Mouse (Mus musculus) adrenal gland, postnatal 4 days (tissue): ENCODE data around the gene Grik5. TPM values are rescaled to one million over a fixed set of nuclear protein-coding genes. Genes with fewer than 3 reads are reported as not detected.

Source experiments
- DNase-seq, 2 experiments: peaks; one replicate each; pipeline ENCODE4 v3.0.0; 2021 to 2022; ENCODE audit warnings: low spot score in 2 of 2, mixed read lengths in 2 of 2
- total RNA-seq, 2 experiments: library from RNA; stranded (reverse); gene quantifications; 2 replicates each; pipeline ENCODE4 v1.2.3; 2021

Grik5 gene
- total RNA-seq, 2 experiments from 2014 or later = 38.1 to 45.1 TPM

DNA sequence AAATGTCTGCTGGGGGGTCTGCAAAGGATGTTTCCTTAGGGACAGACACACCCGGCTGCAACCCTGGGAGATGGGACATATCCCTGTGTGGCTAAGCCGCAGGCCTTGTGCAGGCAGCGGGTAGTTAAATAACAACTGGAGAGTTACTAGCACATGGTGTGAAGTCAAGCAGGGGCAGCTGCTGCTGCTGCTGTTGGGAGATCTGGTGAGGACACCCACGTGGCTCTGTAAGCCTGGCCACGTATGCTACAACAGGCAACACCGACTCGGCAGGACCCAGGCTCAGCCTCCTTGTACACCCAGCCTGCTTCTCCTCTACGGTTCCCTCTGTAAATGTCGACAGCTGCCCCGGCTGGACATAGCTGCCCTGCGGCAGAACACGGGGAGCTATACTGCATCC, 30.2 kb downstream of the Grik5 start:
- DNase-seq = no peak

DNA sequence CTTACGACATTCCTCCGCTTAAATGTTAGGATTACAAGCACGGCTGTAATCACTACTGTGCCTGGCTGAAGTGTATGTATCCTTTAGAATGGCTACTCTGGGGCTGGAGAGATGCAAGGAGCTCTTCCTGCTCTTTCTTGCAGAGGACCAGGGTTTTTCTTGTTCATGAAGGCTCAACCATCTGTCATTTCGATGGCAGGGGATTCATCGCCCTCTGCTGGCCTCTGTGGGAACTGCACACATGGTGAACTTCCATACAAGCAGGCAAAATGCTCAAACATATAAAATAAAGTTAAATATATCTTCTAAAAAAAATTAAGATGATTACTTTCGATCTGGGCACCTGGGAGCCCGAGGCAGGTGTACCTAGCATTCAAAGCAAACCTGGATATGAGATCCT, 36.2 kb downstream of the Grik5 start:
- DNase-seq = peak; percentile 39 to 48

DNA sequence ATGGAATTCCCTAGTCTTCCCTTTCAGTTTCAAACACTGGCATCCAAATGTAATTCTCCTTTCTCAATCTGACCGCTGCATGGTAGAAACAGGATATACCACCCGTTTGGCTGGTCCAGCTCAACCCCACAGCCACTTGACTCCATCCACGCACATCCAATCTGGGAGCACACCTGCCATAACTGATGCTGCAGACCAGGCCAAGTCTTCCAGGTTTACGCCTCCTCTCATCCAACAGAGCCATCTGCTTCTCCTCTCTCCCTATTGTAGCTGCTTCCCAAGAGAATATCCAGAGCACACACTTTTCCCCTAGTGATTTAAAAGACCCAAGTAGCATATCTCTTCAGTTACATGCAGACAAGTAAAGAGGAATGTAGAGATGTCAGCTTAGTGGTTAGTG, 37.4 kb downstream of the Grik5 start:
- no peak for DNase-seq

DNA sequence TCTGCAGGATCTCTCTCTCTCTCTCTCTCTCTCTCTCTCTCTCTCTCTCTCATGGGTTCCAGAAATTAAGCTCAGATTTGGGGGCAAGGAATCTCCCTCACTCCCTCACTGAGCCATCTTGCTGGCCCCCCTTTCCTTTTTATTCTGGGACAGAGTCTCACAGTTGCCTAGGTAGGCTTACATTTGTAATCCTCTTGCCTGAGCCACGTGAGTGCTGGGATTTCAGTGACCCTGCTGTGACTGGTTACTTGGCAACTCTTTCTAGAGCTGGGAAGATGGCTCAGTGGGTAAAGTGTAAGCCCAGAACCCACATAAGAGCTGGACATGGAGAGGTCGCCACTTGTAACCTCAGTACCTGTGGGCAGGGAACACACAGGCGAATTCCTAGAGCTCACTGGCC, 40.6 kb downstream of the Grik5 start:
- DNase-seq = no peak

DNA sequence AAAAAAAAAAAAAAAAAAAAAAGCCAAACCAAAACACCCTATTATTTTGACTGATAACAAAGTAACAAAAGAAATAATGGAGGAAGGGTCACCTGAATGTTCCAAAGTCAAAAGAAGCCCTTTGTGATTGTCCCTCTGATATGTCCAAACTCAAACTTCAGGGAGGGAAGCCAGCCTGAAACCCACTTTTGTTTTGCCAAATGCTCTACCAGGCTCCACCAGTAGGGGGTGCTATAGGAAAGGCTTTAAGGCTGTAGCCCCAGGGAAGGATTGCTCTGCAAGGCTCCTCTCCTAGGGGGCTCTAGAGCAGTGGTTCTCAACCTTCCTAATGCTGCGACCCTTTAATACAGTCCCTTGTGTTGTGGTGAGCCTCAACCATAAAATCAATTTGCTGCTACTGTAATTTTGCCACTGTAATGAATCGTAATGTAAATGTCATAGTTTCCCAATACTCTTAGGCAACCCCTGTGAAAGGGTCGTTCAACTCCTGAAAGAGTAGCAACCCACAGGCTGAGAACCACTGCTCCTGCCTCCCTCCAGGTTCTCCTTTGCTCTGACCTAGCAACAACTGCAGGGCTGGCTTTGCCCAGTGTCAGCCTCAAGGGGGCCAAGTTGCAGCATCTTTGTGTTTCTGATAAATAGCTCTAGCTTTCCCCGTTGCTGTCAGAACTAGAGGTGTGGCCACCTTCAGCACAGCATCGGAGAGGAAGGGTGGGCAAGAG, 42.0 kb downstream of the Grik5 start:
- DNase-seq = peak; percentile 45 to 62

DNA sequence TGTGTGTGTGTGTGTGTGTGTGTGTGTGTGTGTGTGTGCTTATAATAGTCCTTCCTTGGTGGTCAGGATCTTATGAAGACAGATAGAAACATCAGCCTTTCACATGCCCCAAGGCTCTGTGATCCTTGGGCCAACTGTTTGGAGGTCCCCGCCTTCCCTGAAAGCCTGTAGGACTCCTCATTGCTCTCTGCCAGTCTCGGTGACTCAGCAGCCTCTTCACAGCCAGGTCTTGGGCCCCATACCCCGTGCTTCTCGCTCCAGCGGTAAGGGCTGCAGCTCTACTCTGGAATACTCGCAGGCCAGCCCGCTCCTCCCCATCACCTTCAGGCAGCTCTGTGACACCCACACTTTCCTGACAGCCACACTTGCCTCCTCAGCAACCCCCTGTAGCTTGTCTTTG, 45.7 kb downstream of the Grik5 start:
- DNase-seq = no peak

DNA sequence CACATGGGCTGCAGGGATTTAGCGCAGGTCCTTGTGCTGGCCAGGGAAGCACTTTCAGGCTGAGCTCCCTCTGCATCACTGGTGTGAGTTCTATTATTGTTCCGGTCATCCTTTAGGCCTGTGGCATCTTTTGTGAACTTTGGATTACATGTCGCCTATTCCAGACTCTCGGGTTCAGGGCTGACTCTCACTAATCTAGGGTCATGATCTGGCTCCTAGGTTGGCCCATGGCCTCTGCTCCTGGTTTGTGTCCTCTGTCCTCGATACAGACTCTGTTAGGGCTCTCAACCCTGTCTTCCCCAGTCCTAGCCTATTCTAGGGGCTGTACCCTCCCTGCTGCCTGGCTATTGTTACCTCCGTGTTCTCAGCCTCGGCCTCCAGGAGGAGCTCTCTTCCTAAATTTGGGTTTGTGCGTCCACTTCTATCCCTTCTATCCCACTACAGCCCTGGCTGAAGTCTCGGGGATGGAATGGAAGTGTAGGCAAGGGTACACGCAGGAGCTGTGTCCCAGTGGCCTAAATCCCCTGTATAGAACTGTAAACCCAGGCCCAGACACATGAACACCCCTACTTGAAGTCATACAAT, 46.2 kb downstream of the Grik5 start:
- DNase-seq = no peak

DNA sequence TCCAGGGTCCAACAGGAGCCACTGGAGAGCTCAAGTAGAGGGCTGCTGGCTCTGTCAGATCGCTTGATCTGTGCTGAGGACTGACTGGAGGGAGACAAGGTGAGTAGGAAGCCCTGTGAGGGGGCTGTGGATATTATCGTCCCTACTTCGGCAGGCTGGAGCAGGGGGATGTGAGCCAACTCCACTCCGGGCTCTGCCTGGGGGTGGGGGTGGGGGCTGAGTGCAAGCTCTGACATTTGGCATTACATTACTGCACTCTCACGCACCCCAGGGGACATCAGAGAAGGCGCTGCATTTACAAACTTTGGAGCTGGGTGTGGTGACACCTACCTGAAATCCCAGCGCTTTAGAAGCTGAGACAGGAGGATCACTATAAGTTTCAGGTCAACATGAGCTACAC, 60.6 kb downstream of the Grik5 start:
- no peak for DNase-seq

DNA sequence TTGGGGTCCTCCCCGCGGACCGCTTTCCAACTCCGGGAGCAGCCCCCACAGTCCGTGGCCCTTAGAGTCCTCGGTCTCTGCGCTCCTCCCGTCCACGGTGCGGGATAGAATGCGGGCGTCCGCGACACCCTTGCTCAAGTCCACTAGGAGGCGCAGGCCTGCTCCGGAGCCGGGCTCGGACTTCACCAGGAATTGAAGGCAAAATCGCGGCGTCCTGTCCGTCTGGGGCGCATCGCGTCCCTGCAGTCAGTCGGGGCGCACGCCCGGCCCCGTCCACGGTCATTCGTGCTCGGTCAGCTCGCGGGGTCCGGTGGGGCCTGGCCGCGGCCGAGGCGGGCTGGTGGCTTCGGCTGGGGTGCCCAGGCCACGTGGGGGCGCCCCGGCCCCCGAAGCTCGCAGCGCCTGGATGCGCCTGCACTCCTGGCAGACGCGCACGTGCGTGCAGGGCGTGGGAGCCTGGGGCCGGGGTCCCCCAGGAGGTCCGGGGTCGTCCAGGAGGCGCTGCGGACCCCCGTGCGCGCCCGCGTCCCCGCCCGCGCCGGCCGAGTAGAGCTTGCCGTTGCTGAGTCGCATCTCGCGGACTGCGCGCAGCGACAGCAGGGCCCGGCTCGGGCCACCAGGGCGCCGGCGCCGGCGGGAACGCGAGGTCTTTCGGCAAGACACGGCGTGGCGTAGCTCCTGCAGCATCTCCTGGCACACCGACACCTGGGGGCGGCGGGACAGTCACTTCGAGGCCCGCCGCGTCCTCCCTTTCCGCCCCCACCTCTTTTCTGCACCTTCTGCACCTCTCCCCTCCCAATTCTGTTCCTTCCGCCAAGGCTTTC, 61.8 kb downstream of the Grik5 start:
- DNase-seq = no peak

DNA sequence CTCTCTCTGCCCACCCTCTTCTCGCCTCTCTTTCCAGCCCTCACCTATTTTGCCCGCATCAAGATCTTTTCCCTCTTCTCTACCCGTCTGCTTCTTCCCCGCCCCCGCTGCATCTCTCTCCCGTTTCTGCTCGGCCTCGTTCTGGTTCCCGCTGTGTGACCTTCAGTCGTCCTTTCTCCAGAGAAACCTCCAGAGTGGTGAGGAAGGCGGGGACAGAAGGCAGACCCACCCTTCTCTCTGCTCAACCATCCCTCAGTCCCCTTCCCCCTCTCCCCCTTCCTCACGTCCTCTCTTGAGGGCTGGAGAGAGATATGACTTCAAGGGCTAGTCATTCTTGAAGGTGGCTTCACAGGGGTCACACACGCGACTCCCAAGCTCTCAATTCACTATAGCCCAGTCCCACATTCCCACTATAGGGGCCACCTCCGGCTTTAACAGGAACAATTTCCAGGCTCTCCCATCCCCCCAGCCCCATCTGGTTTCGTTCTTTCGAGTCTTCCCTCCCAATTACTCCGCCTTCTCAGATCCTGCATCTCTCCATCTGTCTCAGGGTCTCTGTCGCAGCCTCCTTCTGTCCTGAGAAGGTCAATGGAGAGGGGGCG, 62.9 kb downstream of the Grik5 start:
- DNase-seq = no peak

DNA sequence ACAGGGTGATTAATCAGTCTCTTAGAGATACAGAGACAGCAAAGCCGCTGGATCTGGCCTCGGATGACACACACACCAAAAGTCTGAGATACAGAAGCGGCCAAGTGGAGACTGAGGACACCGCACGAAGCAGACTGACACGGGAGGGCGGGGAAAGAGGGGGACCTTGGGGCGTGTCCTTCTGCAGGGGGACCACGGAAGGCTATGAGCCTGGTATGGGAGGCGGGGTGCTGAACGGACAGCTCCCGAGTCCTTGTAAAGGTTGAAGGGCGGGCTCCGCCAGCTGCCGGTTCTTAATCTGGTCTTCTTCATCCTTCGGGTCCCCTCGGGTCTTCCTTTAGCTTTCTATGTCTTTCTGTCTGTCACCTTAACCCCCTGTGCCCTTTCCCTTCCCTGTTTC, 63.5 kb downstream of the Grik5 start:
- DNase-seq = peak; percentile 56 to 65

DNA sequence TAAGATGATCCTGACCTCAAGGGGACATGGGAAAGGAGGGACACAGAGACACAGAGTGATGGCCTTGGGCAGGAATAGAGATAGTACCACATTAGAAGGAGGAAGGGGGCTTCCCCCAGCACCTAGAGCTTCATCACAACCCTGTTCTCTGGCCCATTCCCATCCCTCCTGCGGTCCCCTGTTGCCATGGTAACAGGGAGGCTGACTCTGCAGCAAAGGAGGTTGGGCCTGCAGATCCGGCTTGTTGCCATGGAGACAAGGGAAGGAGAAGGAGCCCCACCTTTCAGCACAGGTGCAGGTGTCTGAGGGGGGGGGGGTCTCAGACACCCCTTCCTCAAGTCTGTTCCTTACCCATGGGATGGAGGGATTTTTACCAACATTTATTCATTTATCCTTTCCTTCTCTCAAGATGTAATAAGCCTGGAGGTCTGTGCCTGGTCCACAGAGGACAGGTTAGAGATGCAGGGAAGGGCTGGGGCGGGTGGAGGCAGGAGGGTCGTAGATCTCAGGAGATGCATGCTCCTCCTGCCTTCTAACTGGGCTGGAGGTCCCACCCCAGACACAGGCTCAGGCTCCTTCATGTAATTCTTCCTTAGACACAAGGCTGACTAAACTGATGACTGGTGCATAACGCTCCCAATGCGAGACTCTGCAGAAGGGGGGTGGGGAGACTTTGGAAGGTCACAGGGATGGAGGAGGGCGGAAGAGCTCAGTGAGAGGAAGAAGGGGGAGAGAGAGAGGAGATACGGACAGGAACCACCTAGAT, 64.4 kb downstream of the Grik5 start:
- no peak for DNase-seq

DNA sequence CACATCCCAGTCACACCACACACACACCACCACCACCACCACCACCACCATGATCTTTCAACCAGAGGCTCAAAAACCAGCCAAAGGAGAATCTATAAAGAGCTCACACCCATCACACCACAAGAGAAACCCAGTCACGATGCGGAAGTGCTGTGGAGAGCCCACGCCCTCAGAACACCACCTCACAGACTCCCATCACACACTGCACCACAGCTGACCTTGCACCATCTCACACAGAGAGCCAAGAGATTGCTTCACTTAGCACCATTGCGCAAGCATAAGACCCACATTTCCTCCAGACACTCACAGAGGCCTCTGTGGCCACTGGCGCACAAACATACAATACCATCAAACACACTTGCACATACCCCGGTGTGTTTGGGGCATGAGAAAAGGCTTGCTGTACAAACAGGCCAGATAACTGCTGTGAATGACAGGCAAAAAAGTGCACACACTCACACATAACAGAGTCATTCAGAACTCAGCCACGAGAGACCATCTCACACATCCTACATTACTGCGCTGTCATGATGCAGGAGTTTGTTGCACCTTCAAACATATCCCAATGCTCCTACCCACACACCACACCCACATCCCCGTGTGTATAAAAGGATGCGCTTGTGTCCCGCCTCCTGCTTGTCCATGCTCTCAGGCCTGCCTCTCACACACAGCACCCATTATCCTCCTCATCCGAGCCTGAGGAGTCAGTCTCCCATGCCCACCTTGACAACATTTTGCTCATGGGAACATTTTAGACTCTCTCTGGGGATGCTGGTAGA, 65.4 kb downstream of the Grik5 start:
- no peak for DNase-seq

DNA sequence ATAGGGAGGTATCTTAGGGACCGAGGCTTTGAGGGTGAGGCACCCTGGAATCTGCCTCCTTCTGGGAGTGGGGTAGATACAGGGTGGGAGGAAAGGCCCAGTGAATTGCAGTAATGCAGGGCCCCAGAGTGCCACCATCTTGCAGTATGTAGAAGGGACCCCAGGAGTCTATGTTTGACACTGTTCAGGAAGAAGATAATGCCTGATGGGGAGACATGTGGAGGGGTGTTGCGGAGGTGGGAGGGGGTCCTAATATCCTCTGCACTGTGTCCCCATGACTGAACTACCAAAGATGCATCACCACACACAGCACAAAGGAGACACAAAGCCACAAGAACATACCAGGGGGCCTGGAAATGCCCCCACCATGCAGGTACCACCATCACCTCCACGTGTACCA, 66.0 kb downstream of the Grik5 start:
- no peak for DNase-seq

DNA sequence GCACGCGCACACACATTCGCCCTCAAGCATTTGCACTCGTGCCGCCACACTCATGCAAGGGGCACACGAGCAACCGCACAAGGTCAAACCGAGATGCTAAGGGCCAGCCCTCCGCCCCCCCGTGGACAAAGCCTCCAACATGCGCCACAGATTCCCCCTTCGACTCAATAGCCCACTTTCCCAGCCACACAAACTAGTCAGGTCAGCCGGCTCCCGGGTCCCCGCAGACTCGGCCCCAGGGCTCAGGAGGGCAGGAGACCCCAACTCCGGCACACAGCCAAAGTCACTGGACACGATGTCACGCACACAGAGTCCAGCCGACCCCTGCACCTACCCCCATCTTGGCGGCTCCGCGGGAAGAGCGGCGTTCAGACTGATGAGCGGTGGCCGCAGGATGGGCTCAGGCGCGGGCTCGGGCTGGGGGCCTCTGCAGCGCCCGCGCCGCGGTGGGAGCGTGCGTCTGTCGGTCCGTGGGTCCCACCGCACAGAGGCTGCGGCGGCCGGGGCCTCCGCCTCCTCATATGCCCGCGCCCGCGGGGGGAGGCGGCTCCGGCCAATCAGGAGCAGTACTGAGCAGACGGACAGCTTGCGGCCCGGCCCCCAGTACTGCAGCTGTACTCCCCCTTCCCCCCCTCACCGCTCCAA, 66.6 kb downstream of the Grik5 start, which contains the start of gene Atp1a3:
TSS of gene Atp1a3 (minus strand) at position 538 of the 645 bp plus-strand sequence.
- DNase-seq = peak in 1 of 2 experiments; percentile 36

DNA sequence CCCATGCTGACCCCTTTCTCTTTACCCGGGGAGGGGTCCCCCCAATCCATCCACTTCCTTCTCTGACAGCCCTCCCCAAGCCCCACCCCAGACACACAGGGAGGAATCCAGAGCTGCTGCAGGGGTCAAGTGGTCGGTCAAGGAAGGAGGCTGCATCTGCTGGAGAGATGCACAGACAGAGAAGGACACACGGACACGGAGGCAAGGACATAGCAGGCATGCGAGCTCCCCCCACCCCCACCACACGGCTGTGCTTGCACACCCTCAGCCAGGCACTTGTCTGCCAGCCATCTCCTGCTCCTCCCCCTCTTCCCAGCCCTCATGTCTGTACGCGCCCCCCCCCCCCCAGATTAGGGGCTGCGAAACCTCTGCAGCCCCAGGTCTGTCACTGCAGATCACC, 67.3 kb downstream of the Grik5 start:
- no peak for DNase-seq

DNA sequence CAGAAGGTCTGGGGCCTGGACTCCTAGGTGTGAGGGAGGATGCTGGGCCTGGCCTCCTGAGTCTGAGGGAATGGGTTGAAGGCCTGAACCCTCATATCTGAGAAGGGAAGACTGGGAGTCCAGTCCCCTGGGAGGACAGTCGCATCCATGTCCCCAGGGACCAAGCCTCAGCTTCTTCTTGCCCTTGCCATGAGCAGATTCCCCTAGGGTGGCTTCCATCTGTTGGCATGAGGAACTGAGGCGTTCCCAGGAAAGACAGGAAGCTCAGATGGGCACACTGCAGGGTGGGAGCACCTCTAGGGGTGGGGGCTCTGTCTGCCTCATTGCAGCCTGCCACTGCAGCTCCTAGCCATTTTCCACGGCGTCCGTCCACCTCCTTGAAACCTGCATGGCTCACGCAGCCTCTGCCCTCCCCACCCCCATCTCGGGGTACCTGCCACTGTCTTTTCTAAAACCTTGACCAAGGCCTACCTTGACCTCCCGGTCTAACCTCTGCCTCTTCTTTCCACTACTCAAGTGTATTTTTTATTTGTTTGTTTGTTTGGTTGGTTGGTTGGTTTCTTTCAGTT, 68.2 kb downstream of the Grik5 start:
- DNase-seq = no peak

DNA sequence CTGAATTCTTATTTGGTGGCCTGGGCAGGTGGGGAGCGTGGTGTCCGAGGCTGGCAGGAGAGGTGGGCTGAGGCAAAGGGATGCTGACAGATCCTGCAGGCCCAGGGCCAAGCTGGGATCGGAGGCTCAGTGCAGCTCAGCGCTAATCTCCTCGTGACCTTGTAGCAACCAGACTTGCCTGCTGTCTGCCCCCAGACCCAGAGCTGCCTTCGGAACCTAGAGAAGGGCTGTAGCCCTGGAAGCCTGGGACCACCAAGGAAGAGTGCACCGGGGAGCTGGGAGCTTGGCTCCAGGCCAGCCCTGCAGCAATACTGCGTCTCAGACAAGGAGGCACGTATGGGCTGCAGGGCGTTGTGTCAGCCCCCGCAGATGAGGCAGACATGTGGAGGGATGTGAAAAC, 68.9 kb downstream of the Grik5 start:
- no peak for DNase-seq

DNA sequence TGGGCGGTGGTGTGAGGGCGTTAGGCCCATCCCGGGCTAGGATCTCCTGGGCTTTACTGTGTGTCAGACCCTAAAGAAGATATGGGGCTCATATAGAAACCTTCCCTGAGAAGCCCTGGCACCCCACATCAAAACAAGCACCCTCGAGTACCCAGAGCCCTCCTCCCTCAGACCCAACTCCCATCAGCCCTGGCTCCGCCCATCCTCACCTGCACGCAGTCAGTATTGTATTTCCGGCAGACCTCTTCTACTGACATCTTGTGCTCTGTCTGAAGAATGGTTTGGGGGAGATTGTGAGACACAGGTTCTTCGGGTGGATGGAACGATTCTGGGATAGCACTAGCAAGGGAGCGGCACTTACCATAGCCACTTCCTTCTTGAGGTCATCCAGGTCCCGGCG, 71.4 kb downstream of the Grik5 start:
- DNase-seq = no peak
